Mouse (Mus musculus): Measurements from ENCODE around the gene Zfp90.
"Not testable (repeated sequence)": the region's sequence is repeated elsewhere in the genome, so short reads cannot be mapped to it uniquely, and the experiment has no call there.

Zfp90 gene

DNA sequence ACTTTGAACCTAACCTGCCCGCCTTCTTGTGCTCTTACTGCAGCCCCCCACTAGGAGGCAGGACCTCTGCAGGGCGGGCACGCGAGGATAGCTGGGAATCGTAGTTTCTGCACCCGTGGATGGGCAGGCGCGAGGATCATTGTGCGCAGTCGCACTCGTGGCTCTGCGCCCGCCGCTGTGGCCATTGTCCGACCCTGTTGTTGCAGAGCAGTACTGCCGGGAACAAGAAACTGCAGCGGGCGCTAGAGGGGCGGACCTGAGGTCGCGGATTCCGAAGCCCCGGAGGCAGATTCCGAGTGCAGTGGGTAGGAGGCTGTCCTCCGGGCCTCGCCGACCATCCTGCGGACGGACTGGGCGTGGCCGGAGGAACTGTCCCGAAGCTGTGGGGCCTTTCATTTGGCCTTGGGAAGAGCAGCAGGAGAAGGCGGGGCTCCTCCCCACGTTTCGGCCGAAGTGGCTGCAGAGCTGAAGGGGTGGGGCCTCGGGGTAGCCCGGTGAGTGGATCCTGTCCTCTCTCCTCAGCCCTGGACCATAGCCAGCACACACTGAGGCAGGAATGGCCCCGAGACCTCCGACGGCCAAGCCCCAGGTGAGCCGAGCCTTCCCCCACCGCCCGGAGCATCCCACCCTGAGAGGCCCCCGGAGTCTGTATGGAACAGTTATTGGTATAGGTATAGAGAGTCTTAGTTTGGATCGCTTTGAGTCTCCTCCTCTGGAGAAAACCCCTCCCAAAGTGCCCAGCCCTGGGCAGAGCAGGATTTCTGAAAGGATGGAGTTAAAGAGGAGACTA is at the start of gene Zfp90:
Gene Zfp90 (plus strand): TSS at position 146 of the 790 bp plus-strand sequence.
- DNase-seq (ENCODE audit: low spot score), result peak; percentile 96

DNA sequence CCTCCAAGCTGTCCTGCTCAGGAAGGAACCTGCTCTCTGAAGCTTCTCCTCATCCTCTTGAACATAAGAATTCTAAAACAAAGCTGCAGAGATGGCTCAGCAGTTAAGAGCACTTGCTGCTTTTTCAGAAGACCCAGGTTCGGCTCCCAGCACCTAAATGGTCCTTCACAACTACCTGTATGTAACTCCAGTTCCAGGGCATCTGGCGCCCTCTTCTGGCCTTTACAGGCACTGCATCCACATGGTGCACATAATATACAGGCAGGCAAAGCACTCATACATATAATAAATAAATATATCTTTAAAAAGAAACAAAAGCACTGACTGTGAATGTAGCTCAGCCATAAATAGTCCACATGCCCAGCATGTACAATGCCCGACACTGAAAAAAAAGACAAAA is 46.6 kb upstream of the Zfp90 start:
- DNase-seq (ENCODE audit: low spot score), result no peak

DNA sequence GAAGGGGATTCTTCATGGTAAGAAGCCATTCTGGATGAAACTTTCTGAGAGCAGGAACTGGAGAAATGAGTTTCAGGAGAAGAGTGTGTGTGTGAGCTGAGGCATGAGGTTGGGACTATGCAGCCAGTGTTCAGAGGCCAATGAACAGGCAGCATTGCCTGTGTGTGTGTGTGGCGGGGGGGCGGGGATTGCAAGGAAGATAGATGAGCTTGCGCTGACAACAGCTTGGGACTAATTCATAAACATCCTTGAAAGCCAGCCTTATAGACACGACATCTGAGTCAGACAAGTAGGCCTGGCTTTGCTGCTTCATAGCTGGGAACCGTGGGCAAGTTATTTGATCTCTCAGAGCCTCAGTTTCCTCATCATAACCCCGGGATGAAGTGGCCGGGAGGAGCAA is 46.1 kb upstream of the Zfp90 start:
- DNase-seq (ENCODE audit: low spot score), result no peak

DNA sequence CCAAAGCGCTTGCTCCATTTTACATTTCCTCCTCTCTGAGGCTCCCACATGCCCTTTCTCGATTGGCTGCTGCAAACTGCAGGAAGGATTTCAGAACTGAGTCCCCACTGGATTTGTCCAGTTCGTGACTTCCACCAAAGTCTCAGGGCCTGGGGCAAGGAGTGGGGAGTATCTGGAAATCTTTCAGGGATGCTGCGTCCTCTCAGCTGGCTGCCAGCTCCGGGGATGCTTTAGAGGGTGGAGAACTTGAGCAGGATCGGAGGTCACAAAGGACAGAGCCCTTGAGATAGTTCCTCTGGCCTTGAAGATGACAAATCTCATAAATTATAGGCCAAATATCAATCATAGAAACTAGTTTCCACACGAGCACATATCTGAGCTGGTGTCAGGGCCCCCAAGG is 39.2 kb upstream of the Zfp90 start:
- DNase-seq (ENCODE audit: low spot score), result no peak

DNA sequence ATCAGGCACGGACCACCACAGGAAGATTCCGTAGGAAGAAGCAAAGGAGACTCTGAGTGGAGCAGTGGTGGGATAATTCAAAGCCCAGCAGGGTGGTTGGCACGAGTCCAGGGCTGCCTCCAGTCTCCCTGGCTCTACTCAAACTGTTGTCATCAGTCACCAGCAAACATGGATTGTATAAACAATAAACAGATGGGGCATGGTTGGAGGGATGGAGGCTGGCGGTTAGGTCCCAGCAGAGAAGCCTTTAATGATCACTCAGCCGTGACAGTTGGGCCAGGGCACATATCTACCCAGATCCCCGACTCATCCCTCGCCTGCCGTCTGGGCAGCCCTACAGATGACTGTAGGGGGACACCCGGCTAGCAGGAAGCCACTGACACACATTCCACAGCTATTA is 38.3 kb upstream of the Zfp90 start:
- DNase-seq (ENCODE audit: low spot score), result no peak

DNA sequence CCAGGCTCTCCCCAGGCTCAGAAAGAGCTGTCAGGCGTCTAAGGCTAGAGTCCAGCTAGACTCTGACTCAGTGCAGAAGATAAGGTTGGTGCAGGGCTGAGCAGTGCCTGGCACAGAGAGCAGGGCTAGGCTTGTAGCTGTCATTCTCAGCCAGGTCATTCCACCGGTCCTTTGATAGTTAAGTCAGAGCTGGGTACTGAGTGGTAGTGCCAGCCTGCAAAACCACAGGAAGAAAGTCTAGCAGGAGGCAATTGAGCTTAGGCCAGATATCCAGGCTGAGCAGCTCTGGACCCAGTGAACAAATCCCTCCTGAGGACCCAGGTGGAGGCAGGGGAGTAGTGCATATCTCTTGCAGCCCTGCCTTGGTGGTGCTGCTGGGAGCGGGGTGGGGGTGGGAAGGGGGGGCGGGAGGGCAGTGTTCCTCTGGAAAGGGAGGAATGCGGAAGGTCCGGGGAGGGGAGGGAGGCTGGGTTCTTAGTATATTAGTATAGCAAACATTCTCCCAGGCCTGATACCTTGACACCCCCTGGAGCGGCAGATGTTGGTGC is 36.6 kb upstream of the Zfp90 start:
- no peak for DNase-seq (ENCODE audit: low spot score)

DNA sequence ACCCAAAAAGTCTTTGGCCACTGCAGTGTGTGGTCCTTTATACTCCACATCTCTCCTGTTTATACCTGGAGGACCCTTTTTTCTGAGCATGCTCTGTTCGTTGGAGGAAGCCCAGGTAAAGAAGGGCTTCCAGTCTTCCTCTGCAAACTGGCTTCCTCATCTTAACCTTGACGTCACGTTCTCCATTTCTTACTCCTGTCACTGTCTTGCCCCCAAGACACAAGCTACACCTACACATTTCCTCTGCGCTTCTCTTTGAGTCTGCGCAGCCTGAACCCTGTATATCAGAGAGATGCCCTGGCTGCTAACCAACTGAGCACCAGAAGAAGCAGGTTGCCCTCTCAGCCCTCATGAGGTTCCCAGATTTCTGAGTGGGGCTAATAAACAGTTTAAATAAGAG is 35.8 kb upstream of the Zfp90 start:
- no peak for DNase-seq (ENCODE audit: low spot score)

DNA sequence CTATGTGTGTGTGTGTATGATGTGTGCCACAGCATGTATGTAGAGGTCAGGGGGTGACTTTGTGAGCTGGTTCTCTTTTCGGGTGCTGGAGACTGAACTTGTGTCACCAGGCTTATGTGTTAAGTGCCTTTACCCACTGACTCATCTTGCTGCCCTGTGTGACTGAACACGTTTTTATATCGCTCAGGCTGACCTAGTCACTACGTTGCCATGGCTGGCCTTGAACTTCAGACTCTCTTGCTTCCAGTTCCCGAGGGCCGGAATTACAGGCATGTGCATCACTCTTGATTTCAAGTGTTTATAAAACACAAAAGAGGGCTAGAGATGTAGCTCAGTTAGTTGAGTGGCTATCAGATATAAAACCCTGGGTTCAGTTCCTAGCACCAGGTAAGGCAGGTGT is 34.1 kb upstream of the Zfp90 start:
- no peak for DNase-seq (ENCODE audit: low spot score)

DNA sequence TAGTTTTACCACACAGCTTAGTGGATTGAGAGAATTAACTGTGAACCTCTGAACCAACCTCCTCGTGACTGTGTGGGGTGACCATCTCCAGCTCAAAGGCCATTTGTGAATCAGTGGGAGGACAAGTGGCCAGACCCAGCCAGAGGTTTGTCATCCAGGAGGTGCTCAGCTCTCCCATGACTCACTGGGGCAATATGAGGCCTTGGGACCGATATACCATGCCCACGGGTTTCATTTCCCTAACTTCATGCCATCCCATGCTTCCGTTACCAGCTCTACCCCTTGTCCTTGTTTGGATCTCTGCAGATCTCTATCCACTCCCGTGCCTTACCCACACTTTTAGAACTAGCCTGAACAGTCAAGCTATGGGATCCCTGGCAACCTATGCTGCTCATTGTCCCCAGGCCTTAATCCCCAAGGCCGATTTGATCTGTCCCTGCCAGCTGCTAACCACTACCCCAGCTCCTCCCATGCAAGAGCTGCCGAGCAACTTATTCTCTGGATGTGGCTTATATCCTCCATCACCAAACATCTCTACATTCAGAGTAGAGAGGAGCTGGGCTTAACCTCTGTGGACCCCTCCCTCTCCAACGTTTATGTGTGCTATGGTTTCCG is 27.2 kb upstream of the Zfp90 start:
- no peak for DNase-seq (ENCODE audit: low spot score)

DNA sequence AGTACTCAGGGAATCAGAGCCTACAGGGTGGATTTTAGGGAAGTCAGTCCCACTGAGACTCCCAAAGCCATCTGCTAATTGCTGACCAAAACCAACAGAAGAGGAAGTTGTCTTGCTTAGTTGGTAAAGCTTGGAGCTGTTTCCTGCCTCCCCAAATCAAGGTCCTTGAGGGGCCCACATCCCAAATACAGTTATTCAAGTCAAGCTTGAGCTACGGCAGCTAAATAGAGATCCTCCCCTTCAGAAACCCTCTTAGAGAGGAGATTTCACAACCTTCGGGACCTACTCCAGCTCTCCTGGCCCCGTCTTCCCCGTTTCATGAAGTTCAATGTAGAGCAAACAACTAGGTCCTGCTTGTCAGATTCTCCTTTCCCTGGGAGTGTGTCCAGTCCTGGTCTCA is 20.6 kb upstream of the Zfp90 start:
- no peak for DNase-seq (ENCODE audit: low spot score)

DNA sequence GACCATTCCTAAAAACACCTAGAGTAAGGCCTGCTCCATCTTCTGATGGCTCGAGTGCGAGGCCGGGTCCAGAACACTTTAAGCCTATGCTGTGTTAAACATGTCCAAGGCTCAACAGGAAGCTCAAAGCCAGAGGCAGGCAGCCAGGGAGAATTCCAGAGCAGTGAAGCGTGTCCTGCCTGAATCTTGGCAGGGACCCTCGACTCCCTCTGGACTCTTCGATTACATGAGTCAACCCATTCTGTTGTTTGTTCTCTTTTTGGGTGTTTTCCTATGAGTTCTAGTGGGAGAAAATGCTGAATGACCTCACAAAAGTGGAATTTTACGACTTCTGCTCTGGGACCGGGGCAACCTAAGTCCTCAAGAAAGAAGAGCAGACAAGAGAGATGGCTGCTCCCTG is 15.4 kb upstream of the Zfp90 start:
- no peak for DNase-seq (ENCODE audit: low spot score)

DNA sequence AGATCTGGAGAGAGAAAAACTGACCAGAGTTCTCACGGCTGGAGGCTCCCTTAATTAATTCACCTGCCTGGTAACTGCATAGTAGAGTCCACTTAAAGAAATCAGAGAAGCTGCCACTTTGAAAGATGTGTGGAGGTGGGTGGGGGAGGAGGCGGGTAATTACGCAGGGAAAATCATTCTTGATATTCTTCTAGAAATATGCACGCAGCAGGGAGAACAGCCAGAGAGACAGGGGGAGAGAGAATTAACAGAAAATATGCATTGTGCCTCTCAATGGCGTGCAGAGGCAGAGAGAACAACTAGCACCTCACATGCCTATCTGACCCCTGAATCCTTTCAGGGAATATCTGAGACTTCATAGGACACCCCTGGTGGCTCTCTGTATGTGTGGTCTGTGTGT is 14.9 kb upstream of the Zfp90 start:
- DNase-seq (ENCODE audit: low spot score), result no peak

DNA sequence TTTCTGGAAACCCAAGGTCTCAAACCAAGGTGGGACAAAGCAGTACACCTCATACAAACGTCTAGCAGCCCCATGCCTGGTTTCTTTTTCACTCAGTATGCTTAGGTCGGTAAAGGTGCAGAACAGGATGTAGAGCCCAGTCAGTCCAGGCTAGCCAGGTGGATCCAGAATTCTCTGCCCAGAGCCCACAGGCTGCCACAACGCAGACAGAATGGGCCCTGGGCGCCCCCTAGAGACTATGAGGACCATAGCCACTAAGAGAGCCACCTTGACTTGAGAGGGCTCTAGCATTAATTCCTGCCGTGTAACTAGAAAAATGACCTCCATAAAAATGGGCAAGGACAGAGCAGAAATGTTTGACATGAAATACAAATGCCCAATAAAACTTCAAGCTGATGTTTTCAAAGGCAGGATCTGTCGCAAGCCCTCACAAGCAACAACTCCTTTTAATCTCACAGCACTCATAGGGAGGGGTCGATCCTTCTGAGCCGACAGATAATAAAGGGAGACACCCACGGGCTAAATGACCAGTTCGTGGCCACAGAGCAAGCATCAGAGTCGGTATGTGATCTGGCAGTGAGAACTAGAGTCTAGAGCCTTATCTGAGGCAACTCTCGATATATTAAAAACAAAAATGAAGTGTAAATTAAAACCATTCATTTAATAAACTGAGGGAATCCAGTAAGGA is 11.7 kb upstream of the Zfp90 start:
- DNase-seq (ENCODE audit: low spot score), result peak; percentile 80

DNA sequence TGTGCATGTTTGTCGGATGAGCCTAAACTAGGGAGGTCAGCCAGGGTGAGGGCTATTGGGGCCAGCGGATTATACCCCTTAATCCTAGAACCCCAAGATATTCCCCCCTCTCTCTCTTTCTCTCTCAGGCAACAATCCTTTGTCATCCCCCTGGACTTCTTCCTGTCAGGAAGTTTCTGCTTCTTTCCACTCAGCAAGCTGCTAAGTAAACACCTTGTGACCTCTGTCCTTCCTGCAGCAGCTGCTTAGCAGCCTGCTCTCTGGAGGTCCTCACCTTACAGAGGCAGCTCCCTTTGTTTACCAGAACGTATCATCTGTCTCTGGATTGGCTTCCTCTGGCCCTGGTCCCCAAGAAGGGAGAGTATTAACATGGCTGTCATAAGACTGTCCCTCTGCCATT is 10.3 kb upstream of the Zfp90 start:
- DNase-seq (ENCODE audit: low spot score), result peak; percentile 69

DNA sequence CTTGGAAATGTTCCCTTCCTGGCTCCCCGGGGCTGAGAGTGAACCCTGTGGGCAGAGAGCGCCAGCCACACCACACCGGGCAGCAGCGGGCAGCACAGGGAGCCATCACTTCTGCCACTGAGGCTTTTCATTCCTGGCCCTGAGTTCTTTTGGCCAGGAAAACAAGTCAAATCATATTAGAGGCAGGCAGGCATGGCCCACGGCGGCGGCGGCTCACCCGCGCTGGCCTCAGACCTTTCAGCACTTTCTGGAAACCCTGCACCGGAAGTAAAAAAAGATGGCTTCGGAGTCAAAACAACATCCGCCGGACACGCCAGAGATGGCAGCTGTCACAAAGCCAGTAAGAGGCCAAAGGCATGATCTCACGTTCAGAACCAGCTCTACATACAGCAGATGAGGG is 9.3 kb upstream of the Zfp90 start:
- peak; percentile 39 for DNase-seq (ENCODE audit: low spot score)

DNA sequence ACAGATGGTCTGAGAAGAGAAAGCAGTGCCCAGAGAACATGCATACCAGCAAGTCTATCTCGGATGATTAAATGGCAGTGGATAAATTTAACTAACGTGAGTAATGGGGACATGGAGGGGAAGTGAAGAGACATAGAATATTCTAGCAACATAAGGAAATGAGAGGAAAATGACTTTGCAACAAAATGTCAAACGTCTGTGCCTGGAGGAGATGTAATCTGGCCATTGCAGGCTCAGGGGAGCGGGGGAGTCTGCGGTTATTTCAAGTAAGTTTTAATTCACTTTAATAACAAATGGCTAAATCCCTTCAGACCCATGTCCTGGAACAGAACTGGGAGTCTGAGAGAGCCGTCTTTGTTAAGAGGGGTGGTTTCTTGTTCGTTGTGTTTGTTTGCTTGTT is 5.1 kb upstream of the Zfp90 start:
- DNase-seq (ENCODE audit: low spot score), result no peak

DNA sequence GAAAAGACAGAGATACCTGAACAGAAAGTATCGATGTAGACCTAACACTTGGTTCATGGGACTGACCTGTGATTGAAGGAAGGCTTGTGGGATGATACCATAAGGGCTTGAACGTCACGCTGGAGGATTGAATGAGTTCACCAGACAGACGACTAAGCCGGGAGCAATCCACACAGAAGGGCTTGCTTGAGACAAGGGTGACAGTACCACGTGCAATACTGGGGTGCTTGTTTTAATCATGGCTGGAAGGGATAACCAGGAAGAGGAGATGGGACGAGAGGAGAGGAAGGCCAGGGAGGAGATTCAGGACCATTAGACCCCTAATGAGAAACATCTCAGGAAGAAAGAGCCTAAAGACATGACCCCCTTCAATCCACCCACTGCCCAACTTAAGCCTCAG is 4.6 kb upstream of the Zfp90 start:
- no peak for DNase-seq (ENCODE audit: low spot score)

DNA sequence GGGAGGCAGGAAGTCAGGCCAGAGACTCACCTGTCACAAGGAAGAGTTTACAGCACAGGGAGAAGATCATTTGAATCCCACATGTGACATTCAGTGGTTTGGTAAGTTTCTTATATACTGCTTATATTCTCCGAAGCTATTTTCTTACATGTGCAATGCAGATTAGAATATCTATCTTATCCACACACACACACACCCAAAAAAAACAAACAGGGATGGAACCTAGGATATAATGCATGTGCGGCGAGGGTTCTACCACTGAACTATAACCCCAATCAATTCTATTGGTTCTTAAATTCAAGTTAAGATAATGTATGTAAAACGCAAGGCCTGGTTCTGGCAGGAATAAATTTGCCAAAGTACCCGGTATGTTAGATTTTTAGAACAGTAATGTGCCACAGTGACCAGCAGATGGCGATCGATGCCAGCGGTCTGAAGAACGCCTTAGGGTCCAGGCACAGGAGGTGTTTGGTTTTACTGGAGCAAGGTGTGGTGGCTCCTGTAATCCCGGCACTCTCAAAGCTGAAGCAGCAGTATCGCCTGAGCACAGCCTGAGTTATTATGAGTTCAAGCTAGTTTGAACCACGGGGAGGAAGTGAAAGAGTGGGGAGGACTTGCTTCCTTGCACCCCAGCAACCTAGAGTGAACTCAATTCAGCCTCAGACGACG is 3.2 kb upstream of the Zfp90 start:
- peak; percentile 84 for DNase-seq (ENCODE audit: low spot score)

DNA sequence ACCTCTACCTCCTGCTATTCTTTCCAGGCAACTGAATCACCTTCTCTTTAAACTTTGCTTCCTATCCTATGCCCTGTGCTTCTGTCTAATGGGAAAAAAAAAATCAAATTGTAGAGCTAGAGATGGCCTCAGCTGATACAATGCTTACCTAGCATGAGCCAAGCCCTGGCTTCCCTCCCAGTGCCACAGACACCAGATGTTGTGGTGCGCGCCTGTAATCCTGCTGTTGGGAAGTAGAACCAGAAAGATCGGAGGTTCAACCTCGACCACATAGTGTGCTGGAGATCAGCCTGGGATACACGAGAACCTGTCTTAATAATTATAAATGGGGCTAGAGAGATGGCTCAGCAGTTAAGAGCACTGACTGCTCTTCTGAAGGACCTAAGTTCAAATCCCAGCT is 2.6 kb downstream of the Zfp90 start:
- no peak for DNase-seq (ENCODE audit: low spot score)

DNA sequence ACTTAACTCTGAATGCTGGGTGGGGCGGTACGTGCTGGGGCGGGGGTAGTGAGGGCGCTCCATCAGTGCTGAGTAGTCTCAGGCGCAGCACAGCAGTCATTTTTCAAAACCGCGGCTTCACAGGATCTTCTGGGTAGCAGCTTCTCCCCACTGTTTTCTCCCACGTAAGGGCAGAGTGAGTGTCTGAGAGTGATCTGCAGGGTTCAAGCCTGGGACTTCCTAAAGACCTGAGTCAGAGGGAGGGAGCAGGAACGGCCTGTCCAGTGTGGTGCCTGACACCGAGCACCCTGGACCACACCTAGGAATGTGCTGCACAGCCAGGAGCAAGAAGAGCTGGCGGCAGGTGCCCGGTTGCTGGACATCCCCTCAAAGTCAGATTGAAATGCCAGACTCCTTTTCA is 16.0 kb downstream of the Zfp90 start:
- no peak for DNase-seq (ENCODE audit: low spot score)

DNA sequence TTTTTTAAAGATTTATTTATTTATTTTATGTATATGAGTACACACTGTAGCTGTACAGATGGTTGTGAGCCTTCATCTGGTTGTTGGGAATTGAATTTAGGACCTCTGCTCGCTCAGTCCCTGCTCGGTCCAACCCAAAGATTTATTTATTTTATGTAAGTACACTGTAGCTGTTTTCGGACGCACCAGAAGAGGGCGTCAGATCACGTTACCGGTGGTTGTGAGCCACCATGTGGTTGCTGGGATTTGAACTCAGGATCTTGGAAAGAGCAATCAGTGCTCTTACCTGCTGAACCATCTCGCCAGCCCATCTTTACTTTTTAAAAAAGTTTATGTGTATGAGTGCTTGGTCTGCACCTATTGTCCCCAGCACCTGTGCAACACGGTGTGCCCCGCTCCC is 16.8 kb downstream of the Zfp90 start:
- DNase-seq (ENCODE audit: low spot score), result not testable (repeated sequence)

DNA sequence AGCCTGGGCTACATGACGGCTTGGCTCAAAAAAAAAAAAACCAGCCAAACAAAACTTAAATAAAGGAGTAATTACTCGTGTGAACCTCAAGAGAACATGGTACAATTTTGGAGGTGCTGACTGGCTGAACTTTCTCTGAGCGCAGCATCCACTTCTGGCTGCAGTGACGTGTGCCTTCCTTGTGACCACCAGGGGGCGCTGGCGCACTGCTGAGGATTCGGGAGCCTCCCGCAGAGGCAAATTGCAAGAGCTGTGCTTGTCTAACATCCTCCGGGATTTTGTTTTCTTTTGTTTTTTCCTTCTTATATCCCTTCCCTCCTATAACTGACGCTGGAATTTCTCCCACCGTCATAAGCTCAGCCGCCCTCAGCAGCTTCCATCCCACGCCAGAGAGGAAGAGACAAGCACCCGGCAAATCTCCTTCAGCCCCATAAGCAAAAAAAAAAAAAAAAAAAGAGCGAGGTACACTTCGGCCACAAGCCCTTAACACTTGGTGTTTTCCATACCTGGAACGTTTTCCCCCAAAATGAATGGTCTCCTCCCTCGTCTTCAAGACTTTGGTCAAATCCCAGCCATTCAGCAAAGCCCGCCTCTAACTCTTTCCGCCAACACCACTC is 17.9 kb downstream of the Zfp90 start:
- DNase-seq (ENCODE audit: low spot score), result peak; percentile 89
